Mouse (Mus musculus): ENCODE data around the gene Rufy4.

DNA sequence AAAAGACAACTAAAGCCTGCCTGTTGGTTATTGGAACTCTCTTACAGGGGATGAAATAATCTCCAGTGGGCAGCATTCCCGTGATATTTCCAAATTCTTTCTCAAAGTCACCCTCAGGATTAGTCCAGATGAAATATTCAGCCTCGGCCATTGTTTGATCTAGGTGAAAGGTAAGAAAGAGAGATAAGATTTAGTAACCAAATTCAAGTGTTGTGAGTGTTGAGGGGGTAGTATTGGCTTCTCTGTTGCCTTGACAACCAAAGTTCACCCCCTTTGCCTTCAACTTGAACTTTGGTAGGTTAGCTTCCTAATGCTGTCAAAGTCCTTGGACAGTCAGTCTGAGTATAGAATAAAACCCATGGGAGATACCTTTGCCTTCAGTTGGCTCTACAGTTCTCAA is 67.4 kb downstream of the Rufy4 start:
- TF ChIP-seq CTCF (IDR thresholded peaks at IDR 0.05; ENCODE audit: control insufficient read depth, insufficient read depth, low read length): no peak
- TF ChIP-seq POLR2A (IDR thresholded peaks at IDR 0.05; ENCODE audit: borderline replicate concordance, control insufficient read depth, low read depth, low read length): no peak
